In the genomic region with DNA sequence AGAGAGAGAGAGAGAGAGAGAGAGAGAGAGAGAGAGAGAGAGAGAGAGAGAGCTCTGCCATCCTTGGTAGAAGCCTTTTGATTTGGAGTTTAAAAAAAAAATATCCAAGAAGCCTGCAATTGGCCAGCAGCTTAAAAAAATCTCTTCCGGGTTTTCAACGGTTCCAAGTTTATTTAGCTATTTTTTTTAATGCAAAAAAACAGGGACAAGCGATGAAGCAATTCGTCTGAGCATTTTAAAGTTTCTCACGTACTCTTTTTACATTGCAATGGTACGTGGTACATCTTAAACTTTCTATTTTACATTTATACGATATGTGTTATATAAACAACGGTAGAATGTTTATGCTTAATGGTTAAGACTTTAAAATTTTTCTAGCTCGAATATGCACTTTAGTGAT, we compare ENCODE assay signal across 8 mouse cellular contexts. TPM values are rescaled to one million over a fixed set of nuclear protein-coding genes. Genes with fewer than 3 reads are reported as not detected.
DNase-seq lines count a peak whose midpoint lies in the region; ATAC-seq and TF ChIP-seq lines count a peak whose summit lies in the region.

A gene (plus strand): TSS at position 94 of the 400 bp plus-strand sequence.

- peak within 1 kb of the TSS; percentile 78 for H3K4me2 ChIP-seq in hindbrain, embryonic 16.5 days (ENCODE audit: low read length)
- peak within 1 kb of the TSS; percentile 87 for H3K4me2 ChIP-seq in liver, postnatal 0 days (ENCODE audit: low read depth, low read length)

- no peak for TF ChIP-seq CTCF in layer of hippocampus, adult 2 months (conservative IDR thresholded peaks at IDR 0.05)
- TF ChIP-seq CTCF in liver, postnatal 0 days (IDR thresholded peaks at IDR 0.05; ENCODE audit: low read depth) = no peak

- no peak for TF ChIP-seq EP300 in liver, postnatal 0 days (IDR thresholded peaks at IDR 0.05; ENCODE audit: low read depth)

- H3K27me3 ChIP-seq in hindbrain, embryonic 16.5 days (replicated peaks; ENCODE audit: control insufficient read depth, insufficient read depth, low read length) = 0 out of 2 replicates have a peak, but pooled peaks cover 2% of the 10 kb centered on the region
- no peaks in the 10 kb centered on the region for H3K27me3 ChIP-seq in liver, postnatal 0 days (ENCODE audit: insufficient read depth, low read length)

- peaks cover 2% of the 10 kb centered on the region for H3K4me1 ChIP-seq in hindbrain, embryonic 16.5 days (ENCODE audit: control insufficient read depth, insufficient read depth, low read depth, low read length)
- H3K4me1 ChIP-seq in liver, postnatal 0 days (ENCODE audit: insufficient read depth) = peaks cover 19% of the 10 kb centered on the region; the same call in 1 of the 2 replicates

- H3K36me3 ChIP-seq in hindbrain, embryonic 16.5 days (ENCODE audit: control insufficient read depth, insufficient read depth, low read length) = no peaks in the 10 kb centered on the region
- H3K36me3 ChIP-seq in liver, postnatal 0 days (replicated peaks; ENCODE audit: insufficient read depth, low read length) = no peaks in the 10 kb centered on the region

- no peak for ATAC-seq in hindbrain, embryonic 16.5 days
- no peak for ATAC-seq in liver, postnatal 0 days

- DNase-seq in layer of hippocampus, adult 2 months (ENCODE audit: low spot score in 2 of 2) = no peak
- DNase-seq in layer of hippocampus, adult 9-11 months = no peak
- DNase-seq in NIH3T3 (ENCODE audit: low read depth) = peak; percentile 73
- DNase-seq in gastrocnemius, adult 18-20 months (ENCODE audit: low spot score) = no peak
- DNase-seq in liver, postnatal 0 days = no peak
- DNase-seq in right cerebral cortex, postnatal 14 days = no peak
- DNase-seq in right cerebral cortex, adult 2 months (ENCODE audit: low spot score in 2 of 2) = no peak

- peak within 1 kb of the TSS; percentile 65 for H3K9ac ChIP-seq in hindbrain, embryonic 16.5 days (ENCODE audit: low read depth, low read length)
- H3K9ac ChIP-seq in liver, postnatal 0 days (replicated peaks) = peak within 1 kb of the TSS; percentile 57

- peak within 1 kb of the TSS; percentile 66 for H3K4me3 ChIP-seq in layer of hippocampus, adult 2 months
- H3K4me3 ChIP-seq in hindbrain, embryonic 16.5 days (ENCODE audit: low read length) = peak within 1 kb of the TSS; percentile 54
- peak within 1 kb of the TSS; percentile 63 for H3K4me3 ChIP-seq in liver, postnatal 0 days (ENCODE audit: low read depth, low read length)

- H3K27ac ChIP-seq in layer of hippocampus, adult 2 months = peak within 1 kb of the TSS; percentile 92
- H3K27ac ChIP-seq in hindbrain, embryonic 16.5 days (ENCODE audit: low read depth, low read length) = peak within 1 kb of the TSS; percentile 85
- H3K27ac ChIP-seq in liver, postnatal 0 days (ENCODE audit: low read depth) = peak within 1 kb of the TSS; percentile 92

- 1% methylated on average over 9 of the region's 9 CpGs for WGBS in hindbrain, embryonic 16.5 days
- WGBS in liver, postnatal 0 days (ENCODE audit: insufficient replicate concordance) = under 1% methylated on average over 9 of the region's 9 CpGs

- no peaks in the 10 kb centered on the region for H3K9me3 ChIP-seq in hindbrain, embryonic 16.5 days (ENCODE audit: control insufficient read depth, low read length)
- H3K9me3 ChIP-seq in liver, postnatal 0 days (ENCODE audit: low read length) = no peaks in the 10 kb centered on the region

RNA-seq across cellular contexts. Expression of the gene that starts here (rescaled TPM):
- total RNA-seq in layer of hippocampus, adult 2 months (2021) = 100 to 1,000 TPM; 113 to 115 TPM
- total RNA-seq in gastrocnemius, adult 18-20 months (2021) = 10 to 100 TPM; 56.3 to 56.9 TPM
- 38.4 and 43.4 TPM in 2 replicates for polyA plus RNA-seq in hindbrain, embryonic 16.5 days (2015; fragmentation: Nextera tagmentation; extraction: Ambion mirVana)
- 9.9 TPM in 2 replicates for polyA plus RNA-seq in liver, postnatal 0 days (2015; fragmentation: Nextera tagmentation; extraction: Ambion mirVana)
